Mouse (Mus musculus): ENCODE data around the gene Psip1. TPM values are rescaled to one million over a fixed set of nuclear protein-coding genes. Genes with fewer than 3 reads are reported as not detected.
A peak's percentile ranks its signal among the peaks of the same experiment; 100 is the strongest.

Psip1 gene
- total and polyA plus RNA-seq, 3 experiments = 54.0 to 161 (median 68.1) TPM

DNA sequence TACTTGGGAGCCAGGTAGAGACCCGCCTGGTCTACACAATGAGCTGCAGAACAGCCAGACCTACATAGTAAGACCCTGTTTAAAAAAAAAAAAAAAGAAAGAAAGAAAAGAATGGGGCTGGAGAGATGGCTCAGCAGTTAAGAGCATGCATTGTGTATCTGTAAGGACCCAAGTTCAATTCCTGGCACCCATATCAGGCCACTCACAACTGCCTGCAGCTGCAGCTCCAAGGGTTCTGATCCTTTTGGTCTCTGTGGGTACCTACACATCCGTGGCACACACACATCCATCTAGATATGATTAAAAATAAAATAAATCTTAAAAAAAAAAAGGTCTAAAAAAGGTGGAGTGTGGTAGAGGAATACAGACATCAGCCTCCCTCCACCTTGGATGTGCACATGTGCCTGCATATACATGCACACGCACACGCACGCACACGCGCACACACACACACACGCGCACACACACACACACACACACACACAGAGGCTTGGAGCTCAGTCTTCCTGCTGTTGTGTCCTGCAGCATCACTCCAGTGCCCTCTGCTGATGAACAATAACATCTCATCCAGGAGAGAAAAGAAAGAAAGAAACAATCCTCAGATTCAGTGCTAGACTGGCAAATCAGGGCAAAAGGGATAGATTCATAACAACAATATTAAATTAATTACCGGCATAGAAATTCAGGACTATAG, 28.9 kb upstream of the Psip1 start:
- Histone ChIP-seq H3K27me3 (ENCODE audit: control insufficient read depth in 1 of 2, insufficient read depth in 2 of 2, low read length in 2 of 2) (no peaks in the 10 kb centered on the region), H3K79me2 (ENCODE audit: control insufficient read depth, insufficient read depth, low read length, poor library complexity) (no peaks in the 10 kb centered on the region), H3K4me3 (ENCODE audit: control insufficient read depth in 1 of 2, insufficient read depth in 1 of 2, low read depth in 2 of 2, low read length in 2 of 2) (no peak overlapping the region), H3K9ac (ENCODE audit: control insufficient read depth, low read depth, low read length, poor library complexity, severe bottlenecking) (no peak overlapping the region), H3K27ac (ENCODE audit: control insufficient read depth, low read depth, low read length) (no peak overlapping the region), H3K36me3 (ENCODE audit: control insufficient read depth in 1 of 2, insufficient read depth in 2 of 2, low read length in 2 of 2) (peaks cover 0 to 12% of the 10 kb centered on the region in 2 experiments; a peak in 2 of 4 replicates), H3K4me1 (ENCODE audit: control insufficient read depth in 1 of 2, insufficient read depth in 2 of 2, low read length in 2 of 2) (peaks cover 0 to 7% of the 10 kb centered on the region in 2 experiments; a peak in 3 of 4 replicates), H3K9me3 (replicated peaks; ENCODE audit: insufficient read depth, low read length) (no peaks in the 10 kb centered on the region)
- peak; percentile 31 for DNase-seq (ENCODE audit: low read depth, low spot score)
- TF ChIP-seq ZC3H11A (IDR thresholded peaks at IDR 0.05; ENCODE audit: low read depth, low read length) = no peak
- no peak for TF ChIP-seq MAX (IDR thresholded peaks at IDR 0.05; ENCODE audit: low read length)
- no peak for TF ChIP-seq MEF2A (IDR thresholded peaks at IDR 0.05; ENCODE audit: extremely low read depth, insufficient replicate concordance, low read depth, low read length, poor library complexity, severe bottlenecking)
- TF ChIP-seq SMC3 (IDR thresholded peaks at IDR 0.05; ENCODE audit: low read depth, low read length) = peak; percentile 43
- TF ChIP-seq CTCF (IDR thresholded peaks at IDR 0.05 in 2 of 3, conservative IDR thresholded peaks at IDR 0.05 in 1 of 3; ENCODE audit: control insufficient read depth in 1 of 3, insufficient read depth in 1 of 3, low read depth in 2 of 3, low read length in 3 of 3, poor library complexity in 1 of 3, severe bottlenecking in 1 of 3) = peak in 2 of 3 experiments; percentile 42 to 49; a peak in 3 of 6 replicates
- TF ChIP-seq EP300 (IDR thresholded peaks at IDR 0.05; ENCODE audit: low read depth in 1 of 2, low read length in 2 of 2) = no peak
- no peak for TF ChIP-seq ZKSCAN1 (IDR thresholded peaks at IDR 0.05; ENCODE audit: low read depth, low read length)
- TF ChIP-seq RAD21 (IDR thresholded peaks at IDR 0.05; ENCODE audit: low read depth, low read length) = peak; percentile 42
- TF ChIP-seq E2F4 (IDR thresholded peaks at IDR 0.05; ENCODE audit: borderline replicate concordance, low read depth, low read length) = no peak
- TF ChIP-seq TBP (IDR thresholded peaks at IDR 0.05; ENCODE audit: low read depth, low read length) = no peak

DNA sequence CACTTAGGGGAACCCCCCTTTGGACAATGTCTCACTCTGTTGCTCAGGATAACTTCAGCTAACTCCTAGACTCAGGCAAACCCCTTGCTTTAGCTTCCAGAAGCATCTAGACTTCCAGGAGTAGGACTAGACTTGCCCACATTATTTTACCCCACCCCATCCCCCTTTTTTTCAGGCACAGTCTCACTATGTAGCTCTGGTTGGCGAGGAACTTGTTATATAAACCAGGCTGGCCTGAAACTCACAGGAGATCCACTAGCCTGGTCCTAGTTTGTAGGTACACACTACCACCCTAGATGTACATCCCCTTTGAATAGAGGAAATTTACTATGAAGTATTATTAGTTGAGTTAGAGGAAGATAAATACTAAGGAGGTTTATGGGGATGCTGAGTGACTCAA, 27.9 kb upstream of the Psip1 start:
- no peaks in the 10 kb centered on the region for H3K9me3 ChIP-seq (replicated peaks; ENCODE audit: insufficient read depth, low read length)
- H3K27ac ChIP-seq (ENCODE audit: control insufficient read depth, low read depth, low read length) = no peak overlapping the region
- peaks cover 0 to 6% of the 10 kb centered on the region in 2 experiments; a peak in 2 of 4 replicates for H3K36me3 ChIP-seq (ENCODE audit: control insufficient read depth in 1 of 2, insufficient read depth in 2 of 2, low read length in 2 of 2)
- H3K4me3 ChIP-seq (ENCODE audit: control insufficient read depth in 1 of 2, insufficient read depth in 1 of 2, low read depth in 2 of 2, low read length in 2 of 2) = no peak overlapping the region
- TF ChIP-seq MAX (IDR thresholded peaks at IDR 0.05; ENCODE audit: low read length) (no peak), RCOR1 (IDR thresholded peaks at IDR 0.05; ENCODE audit: low read depth, low read length) (no peak), POLR2AphosphoS5 (IDR thresholded peaks at IDR 0.05; ENCODE audit: borderline replicate concordance, low read depth, low read length) (no peak), CHD1 (IDR thresholded peaks at IDR 0.05; ENCODE audit: low read depth, low read length) (no peak), HCFC1 (IDR thresholded peaks at IDR 0.05; ENCODE audit: low read depth, low read length) (no peak), UBTF (IDR thresholded peaks at IDR 0.05; ENCODE audit: borderline replicate concordance, insufficient read depth, low read depth, low read length) (no peak), GATA1 (IDR thresholded peaks at IDR 0.05; ENCODE audit: low read depth, low read length) (no peak), ZKSCAN1 (IDR thresholded peaks at IDR 0.05; ENCODE audit: low read depth, low read length) (no peak), KAT2A (conservative IDR thresholded peaks at IDR 0.05; ENCODE audit: low read depth, low read length) (no peak), ELF1 (IDR thresholded peaks at IDR 0.05; ENCODE audit: low read depth, low read length) (no peak), MYC (IDR thresholded peaks at IDR 0.05; ENCODE audit: low read depth, low read length) (no peak), E2F4 (IDR thresholded peaks at IDR 0.05; ENCODE audit: borderline replicate concordance, low read depth, low read length) (no peak)
- H3K4me1 ChIP-seq (ENCODE audit: control insufficient read depth in 1 of 2, insufficient read depth in 2 of 2, low read length in 2 of 2) = peaks cover 0 to 7% of the 10 kb centered on the region in 2 experiments; a peak in 2 of 4 replicates
- H3K27me3 ChIP-seq (ENCODE audit: control insufficient read depth in 1 of 2, insufficient read depth in 2 of 2, low read length in 2 of 2) = no peaks in the 10 kb centered on the region
- H3K9ac ChIP-seq (ENCODE audit: control insufficient read depth, low read depth, low read length, poor library complexity, severe bottlenecking) = no peak overlapping the region
- no peak for DNase-seq (ENCODE audit: low read depth, low spot score)
- H3K79me2 ChIP-seq (ENCODE audit: control insufficient read depth, insufficient read depth, low read length, poor library complexity) = no peaks in the 10 kb centered on the region

All from MEL (cell line).